Mouse (Mus musculus): ENCODE measurements at regions not wholly inside any gene's neighbourhood (a gene's known extent, or its start where the extent isn't known, plus 50 kb on each side); places are given as distances from the start of the nearest gene placed in this dataset.

DNA sequence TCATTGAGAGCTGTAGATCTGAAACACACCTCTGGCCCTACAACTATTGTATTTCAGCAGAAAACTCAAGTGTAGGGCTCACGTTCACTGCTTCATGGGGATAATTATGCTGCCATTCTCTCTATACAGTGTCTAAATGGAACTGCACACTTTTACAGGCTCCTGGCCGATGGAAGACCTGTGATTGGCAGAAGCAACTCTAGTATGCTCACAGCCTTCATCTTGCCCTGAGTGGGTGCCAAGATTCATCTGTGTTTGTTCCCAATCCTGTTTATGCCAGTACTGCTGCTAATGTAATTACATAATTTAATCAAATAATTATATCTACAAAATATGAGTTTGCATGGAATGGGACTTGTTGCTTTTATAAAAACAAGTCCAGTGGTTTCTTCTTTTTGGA lies 190.3 kb upstream of the Ppargc1a start:
- TF ChIP-seq CTCF (conservative IDR thresholded peaks at IDR 0.05; ENCODE audit: low read length) (no peak), POU5F1 (IDR thresholded peaks at IDR 0.05; ENCODE audit: borderline replicate concordance, low read length) (no peak)

Measured in E14TG2a.4 (cell line).